Mouse (Mus musculus) forebrain, embryonic 13.5 days (tissue): ENCODE data around the gene Gtsf1l. TPM values are rescaled to one million over a fixed set of nuclear protein-coding genes. Genes with fewer than 3 reads are reported as not detected.

ENCODE experiments used
- ATAC-seq: fragments of 200-750 bp; cut with Nextera tagmentation; 2 replicates; pipeline ENCODE4 v1.8.0; 2017
- H3K27ac ChIP-seq: fragments of 300-500 bp; sonication (generic); 2 replicates; pipeline ENCODE4 v1.5.1; 2015; ENCODE audit warnings: inconsistent platforms, mild to moderate bottlenecking, moderate library complexity
- H3K27me3 ChIP-seq: fragments of 300-500 bp; sonication (generic); 2 replicates; pipeline ENCODE4 v1.6.1; 2015; ENCODE audit warnings: mild to moderate bottlenecking, inconsistent platforms
- H3K36me3 ChIP-seq: fragments of 300-500 bp; sonication (generic); 2 replicates; pipeline ENCODE4 v1.6.1; 2015; ENCODE audit warnings: mild to moderate bottlenecking, inconsistent platforms; ENCODE audit not compliant: poor library complexity, severe bottlenecking
- H3K4me1 ChIP-seq: fragments of 300-500 bp; sonication (generic); 2 replicates; pipeline ENCODE4 v1.6.1; 2015; ENCODE audit warnings: inconsistent platforms
- H3K4me2 ChIP-seq: fragments of 300-500 bp; sonication (generic); 2 replicates; pipeline ENCODE4 v1.6.1; 2015; ENCODE audit warnings: inconsistent platforms, mild to moderate bottlenecking, moderate library complexity
- H3K4me3 ChIP-seq: fragments of 300-500 bp; sonication (generic); 2 replicates; pipeline ENCODE4 v1.5.1; 2015; ENCODE audit warnings: mild to moderate bottlenecking, inconsistent platforms
- H3K9ac ChIP-seq: fragments of 300-500 bp; sonication (generic); 2 replicates; pipeline ENCODE4 v1.6.1; 2015; ENCODE audit warnings: mild to moderate bottlenecking, inconsistent platforms
- H3K9me3 ChIP-seq: fragments of 300-500 bp; sonication (generic); replicated peaks from 2 replicates; pipeline ENCODE4 v1.6.1; 2016; ENCODE audit warnings: inconsistent platforms
- WGBS: fragments of 180-500 bp; shearing (Covaris S2); methylation state at CpG from one replicate; pipeline ENCODE4 v1.1.7; 2015; 5-methylcytosine and 5-hydroxymethylcytosine counted together
- microRNA-seq: library from miRNA; unstranded; fragments of <30 nt; microRNA quantifications from one replicate; pipeline ENCODE4, GENCODE M21; 2016
- polyA plus RNA-seq: library from polyadenylated mRNA; unstranded; fragments of >200 nt; fragmentation: Nextera tagmentation; extraction: Ambion mirVana; gene quantifications from 2 replicates; pipeline ENCODE4 v1.2.1, GENCODE M21; 2015

Gene Gtsf1l
- polyA plus RNA-seq, 1 experiment from 2014 or later, result not detected

DNA sequence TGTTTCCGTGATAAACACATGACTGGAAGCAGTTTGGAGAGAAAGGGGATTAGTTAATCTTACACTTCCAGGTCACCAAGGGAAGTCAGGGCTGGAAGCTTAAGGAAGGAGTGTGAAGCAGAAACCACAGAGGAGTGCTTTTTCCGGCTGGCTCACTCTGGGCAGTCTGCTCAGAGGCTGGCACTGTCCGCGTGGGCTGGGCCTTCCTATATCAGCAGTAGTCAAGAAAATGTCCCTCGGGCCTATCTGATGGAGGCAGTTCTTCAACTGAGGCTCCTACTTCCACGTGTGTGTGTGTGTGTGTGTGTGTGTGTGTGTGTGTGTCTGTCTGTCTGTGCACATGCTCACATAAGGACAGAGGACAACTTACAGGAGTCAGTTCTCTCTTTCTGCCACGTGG lies 47.7 kb downstream of the Gtsf1l start:
- no peak for ATAC-seq
- no peaks in the 10 kb centered on the region for H3K9me3 ChIP-seq
- no peak overlapping the region for H3K4me2 ChIP-seq
- H3K36me3 ChIP-seq, result peaks cover 91% of the 10 kb centered on the region
- WGBS, result 90% methylated on average over 7 of the region's 7 CpGs
- H3K9ac ChIP-seq, result no peak overlapping the region
- no peak overlapping the region for H3K27ac ChIP-seq
- H3K4me1 ChIP-seq, result no peaks in the 10 kb centered on the region
- no peaks in the 10 kb centered on the region for H3K27me3 ChIP-seq
- H3K4me3 ChIP-seq, result no peak overlapping the region

Small RNAs within 50 kb of the gene (microRNA-seq; reads per million reads assigned to microRNA genes)
- not detected for gene Gm22174
- not detected for gene Mir7003

Other genes starting within 250 kb of the Gtsf1l start
- gene Srsf6, start 156.3 kb downstream of the Gtsf1l start, polyA plus RNA-seq, result 212 and 238 TPM in 2 replicates
- gene L3mbtl1, start 144.4 kb downstream of the Gtsf1l start, polyA plus RNA-seq, result 0.25 and 0.37 TPM in 2 replicates
- gene Sgk2, start 100.5 kb downstream of the Gtsf1l start, polyA plus RNA-seq, result not detected in 2 replicates
- gene Ift52, start 70.5 kb downstream of the Gtsf1l start, polyA plus RNA-seq, result 44.8 and 48.9 TPM in 2 replicates
- gene Mybl2, start 33.2 kb downstream of the Gtsf1l start, polyA plus RNA-seq, result 24.8 and 27.0 TPM in 2 replicates
- 17.9 and 20.6 TPM in 2 replicates for gene Tox2, start 115.3 kb upstream of the Gtsf1l start, polyA plus RNA-seq